Mouse (Mus musculus) right cerebral cortex, postnatal 25 days (tissue): ENCODE measurements at regions not wholly inside any gene's neighbourhood (a gene's known extent, or its start where the extent isn't known, plus 50 kb on each side); places are given as distances from the start of the nearest gene placed in this dataset.
"Not testable (repeated sequence)": the region's sequence is repeated elsewhere in the genome, so short reads cannot be mapped to it uniquely, and the experiment has no call there.

Source experiments
- DNase-seq: peaks from one replicate; pipeline ENCODE4 v3.0.0; 2022

DNA sequence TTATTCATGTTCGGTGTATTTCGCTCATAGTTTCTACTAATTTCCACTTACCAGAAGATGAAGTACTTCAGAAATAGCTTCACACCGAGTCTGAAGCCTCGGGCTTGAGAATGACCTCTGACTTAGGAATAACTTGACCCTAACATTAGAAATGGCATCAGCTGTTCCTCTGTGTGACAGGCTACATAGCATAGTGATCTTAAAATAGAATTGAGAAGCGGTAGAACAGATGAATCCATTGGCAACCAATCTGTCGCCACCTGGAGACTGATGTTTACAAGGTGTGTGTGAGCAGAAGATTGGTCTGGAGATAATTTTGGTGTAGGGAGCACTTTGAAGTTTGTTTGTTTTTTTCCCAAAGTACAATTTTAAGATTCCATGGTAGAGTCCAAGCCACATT is 60.9 kb upstream of the Ahi1 start:
- no peak for DNase-seq

DNA sequence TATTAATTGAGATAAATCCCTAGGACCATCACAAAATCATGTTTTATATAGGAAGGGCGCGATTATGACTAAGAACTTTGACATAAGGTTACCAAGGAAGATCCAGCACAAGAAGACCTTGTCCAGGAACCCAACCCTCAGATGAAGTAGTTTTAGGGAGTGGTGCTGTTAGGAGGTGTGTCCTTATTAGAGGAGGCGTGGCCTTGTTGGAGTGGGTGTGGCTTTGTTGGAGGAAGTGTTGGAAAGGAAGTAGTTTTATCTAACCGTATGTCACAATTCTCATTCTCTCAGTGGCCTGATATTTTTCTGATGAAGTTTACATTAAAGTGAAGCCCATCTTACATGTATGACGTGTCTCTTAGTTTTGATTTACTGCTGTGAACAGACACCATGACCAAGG is 68.7 kb upstream of the Ahi1 start:
- DNase-seq: no peak

DNA sequence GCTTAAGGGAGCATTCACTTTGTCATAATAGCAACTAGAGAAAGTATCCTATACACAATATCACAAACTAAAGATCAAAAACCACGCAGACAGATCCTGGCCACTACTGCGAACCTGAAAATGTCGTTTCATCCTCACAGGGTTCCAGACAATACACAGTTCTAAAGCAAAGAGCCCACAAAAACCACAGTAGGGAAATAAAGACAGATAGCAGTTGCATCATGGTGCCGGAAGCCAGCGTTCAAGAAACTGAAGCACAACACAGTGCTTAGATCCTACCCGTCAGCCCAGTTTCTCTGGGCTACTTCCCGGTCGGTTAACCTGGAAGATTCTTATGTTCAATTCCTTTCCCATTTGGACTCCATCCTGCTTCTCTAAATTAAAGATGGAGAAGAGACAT is 69.7 kb upstream of the Ahi1 start:
- no peak for DNase-seq

DNA sequence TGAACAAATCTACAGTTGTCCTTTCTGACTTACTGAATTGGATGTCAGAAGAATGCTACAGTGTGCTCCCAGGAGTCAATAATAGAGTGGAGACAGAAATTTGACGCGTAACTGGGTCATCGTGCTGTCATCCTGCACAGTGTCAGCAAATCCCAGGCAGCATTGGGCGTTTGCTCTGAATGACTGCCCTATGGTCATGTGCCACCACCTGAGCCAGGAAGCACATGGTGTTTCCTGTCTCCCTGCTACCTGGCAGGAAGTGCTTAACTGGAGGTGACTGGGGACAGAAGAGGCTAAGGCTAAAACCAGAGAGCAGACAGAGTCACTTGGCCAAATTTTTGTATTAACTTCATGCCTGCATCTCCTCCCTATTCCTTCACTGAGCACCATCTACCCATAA is 72.1 kb upstream of the Ahi1 start:
- no peak for DNase-seq

DNA sequence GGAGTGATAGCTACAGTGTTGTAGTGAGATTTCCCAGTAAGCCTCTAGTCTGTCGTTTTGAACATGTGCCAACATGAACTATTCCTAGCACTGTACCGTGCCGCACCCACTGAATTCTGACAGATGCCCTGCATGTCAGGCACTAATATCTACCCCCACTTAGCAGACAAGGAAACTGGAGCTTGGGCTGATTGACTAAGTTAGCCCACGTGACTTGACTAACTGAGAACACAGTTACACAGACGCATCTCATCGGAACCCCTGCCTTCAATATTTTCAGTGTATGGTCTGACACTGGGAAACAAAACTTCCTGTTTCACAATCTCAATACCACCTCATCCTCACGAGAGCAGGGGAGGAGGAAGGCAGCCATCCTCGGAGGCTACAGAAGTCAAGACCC is 72.9 kb upstream of the Ahi1 start:
- DNase-seq: no peak

DNA sequence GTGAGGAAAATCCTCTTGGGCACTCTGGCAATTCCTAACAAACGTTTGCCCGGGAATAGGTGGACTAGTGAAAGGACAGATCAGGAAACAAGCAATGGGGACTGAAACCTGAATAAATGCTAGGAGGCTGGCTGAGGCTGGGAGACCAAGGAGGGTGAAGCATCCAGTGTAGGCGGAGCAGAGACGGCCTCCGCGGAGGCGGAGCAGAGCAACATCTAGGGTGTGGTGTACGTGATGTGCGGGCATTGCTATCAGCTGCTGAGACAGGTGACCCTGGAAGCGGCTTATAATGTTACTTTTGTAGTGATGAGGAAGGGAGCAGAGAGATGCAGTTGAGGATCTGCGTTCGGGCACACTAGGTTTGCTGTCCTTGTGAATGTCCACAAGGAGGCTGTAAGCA is 85.3 kb upstream of the Ahi1 start:
- DNase-seq: no peak

DNA sequence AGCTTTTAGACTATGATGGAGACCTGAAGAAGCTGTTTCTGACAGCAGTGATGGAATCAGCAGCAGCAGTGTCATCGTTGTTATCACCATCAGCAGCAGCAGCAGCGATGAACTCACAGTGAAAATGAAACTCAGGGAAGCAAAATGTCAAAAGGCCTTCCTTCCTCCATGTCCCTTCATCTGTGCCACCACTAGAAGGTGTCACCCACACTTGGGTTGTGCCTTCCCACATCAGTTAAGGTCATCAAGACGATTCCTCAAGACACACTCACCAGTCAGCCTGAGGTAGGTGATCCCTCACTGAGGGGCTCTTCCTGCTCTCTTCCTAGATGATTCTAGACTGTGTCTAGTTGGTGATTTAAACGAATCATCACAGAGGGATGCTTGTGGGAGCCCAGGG is 87.3 kb upstream of the Ahi1 start:
- DNase-seq: no peak

DNA sequence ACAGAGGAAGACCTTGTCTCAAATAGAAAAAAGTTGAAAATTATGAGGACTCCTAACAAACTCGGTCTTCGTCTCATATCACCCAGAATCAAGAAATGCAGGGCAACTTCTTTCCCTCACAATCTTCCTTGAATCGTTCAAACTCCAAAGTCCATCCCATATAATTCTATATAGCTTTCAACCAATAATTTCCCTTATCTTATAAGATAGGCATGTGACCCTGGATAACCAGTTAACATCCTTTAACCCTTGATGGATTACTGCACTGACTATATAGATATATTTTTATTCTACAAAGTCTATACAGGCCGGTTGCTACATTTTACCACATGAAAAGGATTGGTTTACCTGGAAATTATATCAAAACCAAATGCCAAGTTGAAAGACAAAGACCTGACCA is 94.9 kb upstream of the Ahi1 start:
- DNase-seq: no peak

DNA sequence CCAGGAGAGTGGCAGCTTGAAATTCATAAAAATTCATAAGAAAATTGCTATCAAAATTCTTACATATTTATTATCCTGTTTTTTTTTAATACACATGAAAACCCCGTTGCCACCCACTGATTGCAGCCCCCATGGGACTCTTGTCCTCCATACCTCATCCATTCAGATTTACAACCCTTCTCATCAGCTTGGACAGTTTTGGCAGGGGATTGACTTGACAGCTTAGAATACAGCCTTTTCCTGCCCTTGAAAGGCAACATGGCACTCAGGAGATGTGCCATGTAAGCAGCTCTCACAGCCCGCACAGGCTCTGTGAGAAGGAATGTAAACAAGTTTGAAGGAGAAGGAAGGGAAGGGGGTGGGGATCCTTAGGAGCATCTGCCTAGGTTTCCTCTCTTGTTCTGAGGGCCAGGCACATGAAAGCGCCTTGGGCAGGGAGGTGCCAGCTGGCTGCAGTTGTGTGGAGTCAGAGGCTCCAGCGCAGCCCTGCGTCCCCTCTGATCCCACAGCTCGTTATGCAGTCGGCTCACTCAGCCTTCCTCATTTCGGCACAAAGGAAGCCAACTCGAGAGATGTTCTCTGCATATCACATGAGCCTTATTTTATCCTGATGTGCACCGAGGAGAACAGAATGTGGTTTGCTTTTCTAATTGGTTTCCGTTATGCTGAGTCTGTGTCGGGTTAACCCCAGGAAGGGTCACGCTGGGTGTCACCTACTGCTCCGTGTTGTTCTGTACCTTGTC is 97.6 kb upstream of the Ahi1 start:
- DNase-seq: peak; percentile 27

DNA sequence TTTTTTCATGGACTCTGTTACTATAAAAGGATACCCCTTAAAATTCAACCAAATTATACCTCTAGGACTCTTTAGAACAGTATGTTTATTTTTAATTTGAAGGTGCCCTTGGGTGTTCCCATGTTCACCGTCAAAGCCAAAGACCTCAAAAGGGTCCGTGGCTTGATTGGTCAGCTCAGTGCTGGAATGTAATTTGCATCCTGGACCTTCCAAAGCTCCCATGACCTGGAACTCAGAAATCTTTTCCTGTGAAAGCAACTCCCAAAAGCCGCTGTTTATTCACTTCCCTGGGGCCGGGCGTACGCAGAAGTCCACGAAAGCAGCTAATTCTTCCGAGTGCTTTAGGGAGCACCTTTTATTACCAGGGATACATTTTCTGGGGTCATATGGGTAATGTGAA is 105.1 kb upstream of the Ahi1 start:
- no peak for DNase-seq

DNA sequence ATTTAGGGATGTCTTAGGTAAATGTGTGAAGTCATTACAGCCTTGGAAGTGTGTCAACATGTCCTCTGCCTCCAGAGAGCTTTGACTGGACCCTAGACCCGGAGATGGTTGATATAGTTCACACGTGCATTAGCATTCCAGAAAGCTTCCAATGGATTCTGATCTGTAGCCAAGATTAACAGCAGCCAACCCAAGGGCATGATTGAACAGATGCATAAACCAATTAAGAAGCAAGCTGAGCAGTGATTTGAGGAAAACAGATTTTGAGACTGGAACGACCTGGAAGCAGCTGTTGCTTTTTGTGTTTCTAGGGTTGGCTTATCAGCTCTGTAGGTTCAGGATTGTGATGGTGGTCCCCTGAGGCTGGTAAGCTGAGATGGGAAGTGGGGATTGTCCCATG is 109.1 kb upstream of the Ahi1 start:
- no peak for DNase-seq

DNA sequence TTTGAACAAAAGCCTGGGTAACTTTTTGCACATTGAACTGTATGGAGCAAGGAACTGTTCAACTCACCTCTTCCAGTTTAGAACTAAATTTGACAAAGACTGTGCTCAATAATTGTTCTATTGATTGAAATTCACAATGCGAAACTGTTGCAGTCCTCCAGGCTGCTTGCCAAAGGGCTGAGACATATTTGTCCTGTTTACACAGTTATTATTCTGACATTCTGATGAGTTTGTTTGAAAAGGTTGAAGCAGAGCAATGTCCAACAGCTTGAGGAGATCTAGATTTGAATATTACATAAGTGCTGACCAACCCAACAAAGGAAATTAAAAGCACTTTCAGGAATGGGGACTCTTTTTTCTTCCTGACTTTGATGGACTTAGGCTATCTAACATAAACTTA is 110.2 kb upstream of the Ahi1 start:
- no peak for DNase-seq

DNA sequence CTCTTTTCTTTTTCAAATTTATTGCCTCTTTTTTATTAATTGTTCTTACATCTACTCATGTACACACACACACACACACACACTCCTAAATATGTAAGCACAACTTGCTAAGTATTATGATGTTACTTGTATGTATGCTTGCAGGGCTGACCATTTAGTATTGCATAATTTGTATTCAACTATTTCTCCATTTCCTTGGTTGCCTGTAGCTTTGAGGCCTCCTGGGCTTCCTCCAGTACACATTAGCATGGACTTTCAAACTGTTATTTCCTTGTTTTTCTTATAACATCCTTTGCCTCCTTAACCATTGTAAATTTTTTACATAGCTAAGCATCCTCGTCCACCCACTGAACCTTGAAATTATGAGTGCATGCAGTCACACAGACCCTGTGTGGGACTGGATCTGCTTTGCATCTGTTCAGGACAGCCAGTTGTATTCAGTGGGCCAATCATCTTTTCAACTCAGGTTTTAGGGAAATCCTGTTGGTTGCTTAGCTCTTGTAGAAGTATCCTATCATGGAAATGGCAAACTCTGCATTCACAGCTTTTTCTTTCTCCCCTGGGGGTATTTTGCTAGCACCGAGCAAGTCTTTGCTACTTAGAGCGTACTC is 110.8 kb upstream of the Ahi1 start:
- no peak for DNase-seq

DNA sequence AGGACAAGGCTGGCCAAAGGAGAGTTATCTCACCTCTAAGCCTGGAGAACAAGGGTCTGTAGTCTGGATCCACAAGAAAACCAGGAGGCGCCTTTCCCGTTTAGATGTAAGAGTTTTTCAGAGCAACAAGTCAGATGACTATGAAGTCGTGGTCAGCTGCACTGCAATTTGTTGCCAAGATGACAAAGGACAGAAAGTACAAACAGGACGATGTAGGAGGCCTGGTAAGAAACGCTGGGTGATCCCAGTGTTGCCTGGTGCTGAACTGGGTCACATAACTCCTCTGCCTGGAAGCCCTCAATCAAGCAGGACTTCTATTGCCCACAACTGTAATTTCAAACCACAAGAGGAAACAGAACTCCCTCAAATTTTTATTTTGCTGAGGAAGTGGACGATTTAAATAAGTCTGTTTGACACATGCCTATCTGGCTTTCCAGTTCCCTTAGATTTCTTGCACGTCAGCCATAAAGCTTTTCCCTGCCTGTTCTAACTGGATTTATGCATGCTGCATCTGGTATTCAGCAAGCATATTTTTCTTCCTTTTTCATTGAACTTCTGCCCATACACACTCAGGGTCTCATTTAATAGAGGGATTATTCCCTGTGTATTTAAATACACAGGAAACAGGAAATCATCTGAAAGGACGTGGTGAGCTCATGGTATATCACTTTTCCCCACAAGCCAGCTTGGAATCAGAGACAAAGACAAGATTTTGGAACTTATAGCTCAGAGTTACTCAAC is 113.5 kb upstream of the Ahi1 start:
- DNase-seq: no peak

DNA sequence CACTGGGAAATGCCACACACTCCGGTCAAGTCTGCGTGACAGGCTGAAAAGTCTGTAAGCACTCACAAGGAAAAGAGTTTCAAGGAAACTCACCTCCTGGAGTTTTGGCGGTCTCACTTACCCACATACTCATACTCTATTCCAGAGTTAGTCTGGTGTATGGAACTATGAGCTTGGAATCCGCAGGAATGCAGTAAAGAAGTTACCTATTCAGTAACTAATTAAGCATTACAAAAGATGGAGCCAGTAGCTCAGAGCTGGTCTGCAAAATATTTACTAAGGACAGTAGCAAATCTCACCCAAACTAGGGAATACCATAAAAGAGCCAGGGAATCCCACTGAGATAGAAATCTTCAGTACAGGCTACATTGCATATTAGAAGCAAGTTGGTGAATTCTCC is 111.9 kb upstream of the Pde7b start:
- not testable (repeated sequence) for DNase-seq

DNA sequence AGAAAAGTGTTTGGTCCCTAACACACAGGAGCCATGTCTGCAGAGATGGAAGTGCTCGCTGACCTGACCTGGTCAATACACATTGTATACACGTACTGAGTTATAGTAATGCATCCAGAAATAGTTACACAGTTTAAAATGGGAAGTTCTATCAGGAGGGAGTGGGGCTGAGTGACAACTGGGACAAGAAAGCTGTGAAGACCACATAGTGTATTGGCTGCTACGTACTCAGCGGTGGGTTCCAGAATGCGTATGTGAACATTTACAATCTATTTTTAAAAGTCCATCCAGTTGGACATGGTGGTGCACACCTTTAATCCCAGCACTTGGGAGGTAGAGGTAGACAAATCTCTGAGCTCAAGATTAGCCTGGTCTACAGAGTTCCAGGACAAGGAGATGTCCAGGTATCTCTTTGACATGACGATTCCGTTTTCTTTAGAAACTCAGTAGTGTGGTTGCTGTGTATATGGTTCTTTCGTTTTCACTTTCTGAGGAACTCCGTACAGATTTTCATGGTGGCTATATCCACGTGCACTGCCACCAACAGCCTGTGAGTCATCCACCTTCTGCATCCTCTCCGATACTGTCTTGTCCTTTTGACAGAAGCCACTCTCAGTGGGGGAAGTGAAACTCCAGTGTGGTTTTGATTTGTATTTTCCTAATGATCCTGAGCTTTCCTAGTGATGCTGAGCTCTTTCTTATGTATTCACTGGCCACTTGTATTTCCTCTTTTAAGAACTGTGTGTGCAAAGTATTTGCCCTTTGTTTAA is 110.1 kb upstream of the Pde7b start:
- no peak for DNase-seq

DNA sequence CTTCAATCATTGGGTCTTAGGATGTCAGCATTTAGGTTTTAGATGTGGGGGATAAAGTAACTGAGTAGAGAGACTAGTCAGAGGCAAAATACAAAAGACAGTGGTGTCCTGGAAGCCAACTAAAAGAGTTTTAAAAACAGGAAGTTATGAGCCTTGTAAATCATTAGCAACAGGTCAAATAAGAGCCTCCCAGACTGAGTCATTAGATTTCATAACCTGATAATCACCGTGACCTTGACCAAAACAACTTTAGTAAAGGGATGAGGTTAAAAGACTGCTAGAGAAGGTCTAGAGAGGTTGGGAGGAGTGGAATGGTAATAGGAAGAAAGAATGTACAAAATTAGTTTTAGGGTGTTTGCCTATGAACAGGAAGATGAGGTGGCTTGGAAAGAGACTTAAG is 103.4 kb upstream of the Pde7b start:
- no peak for DNase-seq

DNA sequence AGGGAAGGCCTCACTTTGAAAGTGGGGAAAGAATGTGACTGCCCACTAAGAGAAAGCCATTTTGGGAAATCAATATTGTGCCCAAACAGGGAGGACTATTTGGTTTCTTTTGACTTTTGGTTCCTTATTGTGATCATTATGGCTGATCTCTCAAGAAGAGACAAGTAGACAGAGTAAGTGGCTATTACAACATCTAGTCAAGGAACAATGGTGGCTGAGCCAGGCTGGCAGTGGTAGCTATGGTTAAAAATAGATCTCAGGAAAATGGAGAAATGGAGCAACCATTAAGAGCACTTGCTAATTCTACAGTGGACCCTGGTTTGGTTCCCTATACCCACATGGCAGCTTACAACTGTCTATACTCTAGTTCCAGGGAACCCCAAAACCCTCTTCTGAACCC is 102.6 kb upstream of the Pde7b start:
- no peak for DNase-seq

DNA sequence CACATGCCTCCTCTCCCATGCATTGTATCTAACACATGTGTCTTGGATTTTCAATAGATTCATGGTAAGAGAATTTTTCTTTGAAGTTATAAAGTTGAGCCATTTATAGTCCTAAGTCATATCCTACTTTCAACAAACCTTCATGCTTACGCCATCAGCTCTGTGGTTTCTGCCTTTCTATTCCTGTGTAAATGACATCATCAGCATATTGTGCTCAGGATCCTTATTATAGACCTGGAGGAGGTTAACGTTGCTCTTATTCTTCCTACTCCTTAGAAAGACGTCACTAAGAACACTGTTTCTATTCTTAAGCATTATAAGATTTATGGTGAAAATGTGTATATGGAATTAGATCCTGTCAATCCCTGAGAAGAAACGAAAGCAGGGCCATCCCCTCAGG is 93.7 kb upstream of the Pde7b start:
- no peak for DNase-seq

DNA sequence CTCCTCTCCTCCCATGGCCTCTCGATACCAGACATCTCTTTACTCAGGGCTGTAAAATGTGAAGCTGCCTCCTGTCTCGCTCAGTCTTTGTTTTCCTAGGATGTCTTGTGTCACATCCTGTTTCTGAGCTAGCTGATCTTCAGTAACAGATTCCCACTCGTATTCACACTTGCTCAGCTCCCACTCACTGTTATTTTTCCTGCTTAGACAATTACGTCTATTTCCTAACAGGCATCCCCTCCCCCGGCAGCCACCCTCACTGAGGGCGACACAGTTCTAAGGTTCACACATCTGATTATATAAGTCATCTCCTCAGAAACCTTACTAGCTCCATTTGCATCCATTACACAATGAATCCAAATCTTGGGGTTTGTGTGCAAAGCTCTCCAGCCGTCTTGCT is 74.9 kb upstream of the Pde7b start:
- DNase-seq: peak; percentile 14

DNA sequence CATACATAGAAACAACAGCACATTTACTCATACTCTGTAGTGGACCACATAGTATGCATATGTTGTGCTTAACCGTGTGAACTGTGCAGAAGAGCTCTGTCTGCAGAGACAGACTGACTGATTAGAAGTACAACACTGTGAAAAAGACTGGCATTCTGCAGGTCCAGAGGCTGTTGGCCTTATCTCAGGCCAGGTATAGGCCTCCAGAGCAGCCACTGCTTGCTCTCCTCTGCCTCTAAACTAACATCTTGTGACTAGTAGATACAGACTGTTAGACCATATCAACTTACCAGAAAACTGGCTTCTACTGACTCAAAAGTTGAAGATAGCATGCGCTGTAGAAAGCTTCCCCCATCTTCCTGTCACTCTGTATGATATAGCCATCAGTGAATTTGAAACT is 73.5 kb upstream of the Pde7b start:
- DNase-seq: no peak

DNA sequence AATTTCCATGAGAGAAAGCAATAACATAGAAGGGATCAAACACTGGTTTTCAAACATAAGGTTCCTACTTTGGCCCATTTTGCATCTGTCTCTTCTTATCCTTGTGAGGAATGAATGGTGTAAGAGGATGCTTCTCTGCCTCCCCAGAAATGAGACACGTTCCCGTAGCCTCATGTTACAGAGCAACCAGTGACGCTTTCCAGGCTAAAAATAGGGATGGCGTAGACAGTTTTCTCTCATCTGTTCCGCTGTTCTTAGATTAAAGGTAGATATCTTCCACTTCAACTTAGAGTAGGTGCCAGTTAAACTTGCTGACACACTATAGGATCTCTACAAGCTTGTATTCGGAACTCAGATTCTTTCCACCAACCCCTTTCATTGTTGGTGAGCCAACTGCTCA is 69.1 kb upstream of the Pde7b start:
- no peak for DNase-seq

DNA sequence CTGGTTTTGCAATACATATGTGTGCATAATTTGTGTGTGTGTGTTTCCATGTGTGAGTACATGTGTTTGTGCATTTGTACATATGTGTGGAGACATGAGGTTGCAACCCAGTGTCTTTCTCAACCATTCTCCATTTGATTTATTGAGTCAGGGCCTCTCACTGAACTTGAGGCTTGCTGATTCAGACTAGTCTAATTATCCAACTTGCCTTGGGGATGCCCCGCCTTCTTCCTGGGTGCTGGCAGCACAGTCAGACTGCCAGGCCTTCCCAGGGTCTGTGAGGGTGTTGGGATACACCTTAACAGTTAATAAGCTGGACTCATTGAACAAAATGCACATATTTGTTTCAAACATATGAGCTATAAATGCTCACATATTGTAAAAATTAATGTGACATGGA is 56.1 kb upstream of the Pde7b start:
- DNase-seq: no peak
